Mouse (Mus musculus) right cerebral cortex, adult 2 months (tissue): ENCODE results near the gene Ifi27l2a.
A peak's percentile ranks its signal among the peaks of the same experiment; 100 is the strongest.

Source experiments
- DNase-seq, 2 experiments: peaks; one replicate each; pipeline ENCODE4 v3.0.0; 2021 to 2022; ENCODE audit warnings: low spot score in 2 of 2

Ifi27l2a gene

DNA sequence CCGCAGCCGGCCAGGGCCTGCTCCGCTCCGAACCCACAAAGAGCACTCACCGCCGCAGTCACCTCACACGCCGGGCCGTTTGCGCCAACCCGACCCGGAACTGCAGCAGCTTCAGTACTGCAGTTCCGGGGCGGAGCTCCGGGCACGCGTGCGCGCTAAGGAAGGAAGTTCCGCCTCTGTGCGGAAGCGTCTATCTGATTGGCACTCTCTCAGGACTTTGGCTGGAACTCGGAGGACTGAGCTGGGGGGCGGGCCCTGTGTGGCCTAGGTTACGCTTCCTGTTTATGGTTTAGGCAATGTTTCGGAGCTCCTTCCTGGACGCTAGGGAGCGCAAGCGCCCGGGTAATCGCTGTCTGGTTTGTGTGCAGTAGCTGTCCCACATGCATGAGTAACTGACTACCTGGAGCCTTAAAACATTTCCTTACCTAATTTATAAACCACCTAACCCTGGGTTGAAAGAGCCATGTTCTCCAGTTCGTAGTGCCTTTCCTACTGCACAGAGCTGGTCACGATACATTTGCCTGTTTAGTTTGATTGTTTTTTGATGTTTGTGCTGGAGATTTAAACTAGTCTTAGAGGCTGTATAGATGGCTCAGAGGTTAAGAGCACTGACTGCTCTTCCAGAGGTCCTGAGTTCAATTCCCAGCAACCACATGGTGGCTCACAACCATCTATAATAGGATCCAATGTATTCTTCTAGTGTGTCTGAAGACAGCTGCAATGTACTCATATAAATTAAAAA, 17.6 kb downstream of the Ifi27l2a start, which contains the start of gene Ddx24:
Gene Ddx24 (minus strand): TSS at position 102 of the 742 bp plus-strand sequence.
- DNase-seq = peak; percentile 97 to 99

DNA sequence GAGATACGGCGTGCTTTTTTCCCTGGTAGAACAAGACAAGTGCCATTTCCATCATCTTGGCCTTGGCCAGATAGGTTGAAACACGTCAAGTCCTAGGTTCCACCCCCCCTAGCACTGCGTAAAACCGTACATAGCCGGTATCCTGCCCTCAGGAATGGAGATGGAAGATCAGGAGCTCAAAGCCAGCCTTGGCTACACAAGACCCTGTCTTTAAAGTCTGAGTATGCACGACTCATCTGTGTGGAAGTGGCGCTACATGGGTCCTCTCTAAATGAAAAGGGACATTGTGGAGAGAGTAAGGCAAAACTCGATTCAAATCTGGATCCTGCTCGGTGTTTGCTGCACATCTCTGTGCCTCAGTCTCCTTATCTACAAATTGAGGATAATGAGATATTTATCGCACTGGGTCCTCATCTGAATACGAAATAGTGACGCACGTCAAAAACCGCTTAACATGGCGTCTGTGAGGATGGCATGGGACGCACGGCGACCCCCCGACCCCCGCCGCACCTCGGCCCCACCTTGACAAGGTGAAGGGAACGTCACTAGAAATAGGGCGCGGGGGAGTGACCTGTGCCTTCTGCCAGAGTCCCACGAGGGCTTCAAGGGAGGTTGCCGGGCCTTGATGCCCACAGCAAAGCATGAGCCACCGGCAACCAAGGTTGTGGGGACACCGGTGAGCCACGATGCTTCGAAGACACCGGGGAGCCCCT, 18.3 kb downstream of the Ifi27l2a start:
- no peak for DNase-seq

GRCm38 (mm10) chr12:103408144-103408543, 35.3 kb downstream of the Ifi27l2a start:
- DNase-seq = peak; percentile 67 to 68

- DNase-seq = no peak
These were observed 35.8 kb downstream of the Ifi27l2a start, which contains the start of gene 9330161L09Rik for GRCm38 (mm10) chr12:103407720-103408119. TSS of gene 9330161L09Rik (minus strand) at chr12:103407820.

DNA sequence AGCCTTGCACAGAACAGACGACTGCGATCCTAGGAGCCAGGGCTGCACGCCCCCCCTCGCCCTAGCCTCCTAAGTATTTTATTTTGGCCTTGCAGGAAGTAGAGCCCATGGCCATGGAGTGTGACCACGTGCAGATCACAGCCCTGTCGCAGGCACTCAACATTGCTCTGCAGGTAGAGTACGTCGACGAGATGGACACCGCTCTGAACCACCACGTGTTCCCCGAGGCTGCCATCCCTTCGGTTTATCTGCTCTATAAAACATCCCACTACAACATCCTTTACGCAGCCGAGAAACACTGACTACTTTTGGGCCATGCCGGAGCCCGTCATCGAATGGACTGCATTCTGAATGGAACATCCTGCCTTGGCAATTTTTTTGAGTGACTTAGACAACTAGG, 39.3 kb downstream of the Ifi27l2a start:
- no peak for DNase-seq

DNA sequence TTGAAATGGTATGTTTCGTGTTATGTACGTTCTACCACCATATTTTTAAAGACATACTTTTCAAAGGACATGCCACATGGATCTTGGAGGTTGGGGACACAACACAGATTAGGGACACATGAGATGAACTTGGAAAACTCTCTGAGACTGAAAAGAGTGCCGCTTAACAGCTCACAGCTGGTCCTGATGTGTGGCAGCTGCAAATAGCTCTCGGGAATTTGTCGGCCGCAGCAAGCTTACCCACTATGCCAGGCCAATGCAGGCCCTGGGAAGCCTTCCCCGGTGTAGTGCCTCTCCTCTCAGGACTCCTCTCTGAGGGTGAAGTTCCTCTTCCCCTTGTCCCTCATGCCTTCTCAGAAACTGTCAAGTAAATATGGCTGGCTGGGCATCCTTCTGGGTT, 46.7 kb downstream of the Ifi27l2a start:
- DNase-seq = no peak

GRCm38 (mm10) chr12:103395486-103396275, 47.8 kb downstream of the Ifi27l2a start:
- no peak for DNase-seq

- no peak for DNase-seq
These were observed 50.0 kb downstream of the Ifi27l2a start for GRCm38 (mm10) chr12:103393528-103393927.
